Mouse (Mus musculus): Measurements from ENCODE around the gene Col15a1.

Col15a1 gene

GRCm38 (mm10) chr4:47300701-47301100 is 92.7 kb downstream of the Col15a1 start:
- DNase-seq (ENCODE audit: inconsistent age in 2 of 2, low spot score in 1 of 2): no peak

- DNase-seq (ENCODE audit: inconsistent age in 2 of 2, low spot score in 1 of 2): no peak
Observed at GRCm38 (mm10) chr4:47302610-47303009, 94.6 kb downstream of the Col15a1 start.

- peak in 1 of 2 experiments; percentile 41 for DNase-seq (ENCODE audit: inconsistent age in 2 of 2, low spot score in 1 of 2)
Observed at GRCm38 (mm10) chr4:47303340-47303998, 95.5 kb downstream of the Col15a1 start.

GRCm38 (mm10) chr4:47309886-47310625 is 102.1 kb downstream of the Col15a1 start:
- peak in 1 of 2 experiments; percentile 43 for DNase-seq (ENCODE audit: inconsistent age in 2 of 2, low spot score in 1 of 2)

- DNase-seq (ENCODE audit: inconsistent age in 2 of 2, low spot score in 1 of 2): peak; percentile 96 to 98
Observed at GRCm38 (mm10) chr4:47310812-47311211, 102.9 kb downstream of the Col15a1 start.

- no peak for DNase-seq (ENCODE audit: inconsistent age in 2 of 2, low spot score in 1 of 2)
Observed at GRCm38 (mm10) chr4:47311467-47311866, 103.5 kb downstream of the Col15a1 start.

GRCm38 (mm10) chr4:47311929-47312328 is 104.0 kb downstream of the Col15a1 start:
- peak in 1 of 2 experiments; percentile 51 for DNase-seq (ENCODE audit: inconsistent age in 2 of 2, low spot score in 1 of 2)

GRCm38 (mm10) chr4:47312676-47313075 is 104.7 kb downstream of the Col15a1 start:
- peak in 1 of 2 experiments; percentile 40 for DNase-seq (ENCODE audit: inconsistent age in 2 of 2, low spot score in 1 of 2)

GRCm38 (mm10) chr4:47313710-47314410 is 105.9 kb downstream of the Col15a1 start:
- DNase-seq (ENCODE audit: inconsistent age in 2 of 2, low spot score in 1 of 2): no peak

GRCm38 (mm10) chr4:47315458-47315857 is 107.5 kb downstream of the Col15a1 start:
- peak in 1 of 2 experiments; percentile 48 for DNase-seq (ENCODE audit: inconsistent age in 2 of 2, low spot score in 1 of 2)

- no peak for DNase-seq (ENCODE audit: inconsistent age in 2 of 2, low spot score in 1 of 2)
Observed at GRCm38 (mm10) chr4:47316432-47316831, 108.5 kb downstream of the Col15a1 start.

- no peak for DNase-seq (ENCODE audit: inconsistent age in 2 of 2, low spot score in 1 of 2)
Observed at GRCm38 (mm10) chr4:47319561-47320321, 111.8 kb downstream of the Col15a1 start.

GRCm38 (mm10) chr4:47322315-47322714 is 114.4 kb downstream of the Col15a1 start:
- DNase-seq (ENCODE audit: inconsistent age in 2 of 2, low spot score in 1 of 2): no peak

- DNase-seq (ENCODE audit: inconsistent age in 2 of 2, low spot score in 1 of 2): no peak
Observed at GRCm38 (mm10) chr4:47324206-47324605, 116.2 kb downstream of the Col15a1 start.

- no peak for DNase-seq (ENCODE audit: inconsistent age in 2 of 2, low spot score in 1 of 2)
Observed at GRCm38 (mm10) chr4:47327782-47328181, 119.8 kb downstream of the Col15a1 start.

GRCm38 (mm10) chr4:47329285-47329684 is 121.3 kb downstream of the Col15a1 start:
- no peak for DNase-seq (ENCODE audit: inconsistent age in 2 of 2, low spot score in 1 of 2)

GRCm38 (mm10) chr4:47330378-47331052 is 122.6 kb downstream of the Col15a1 start:
- DNase-seq (ENCODE audit: inconsistent age in 2 of 2, low spot score in 1 of 2): peak; percentile 33 to 61

- DNase-seq (ENCODE audit: inconsistent age in 2 of 2, low spot score in 1 of 2): no peak
Observed at GRCm38 (mm10) chr4:47332812-47333343, 124.9 kb downstream of the Col15a1 start.

- DNase-seq (ENCODE audit: inconsistent age in 2 of 2, low spot score in 1 of 2): no peak
Observed at GRCm38 (mm10) chr4:47333541-47333940, 125.6 kb downstream of the Col15a1 start.

GRCm38 (mm10) chr4:47336941-47337600 is 129.1 kb downstream of the Col15a1 start:
- no peak for DNase-seq (ENCODE audit: inconsistent age in 2 of 2, low spot score in 1 of 2)

All from adrenal gland, adult (tissue).